Mouse (Mus musculus): ENCODE results near the gene Cmss1.

Gene Cmss1

GRCm38 (mm10) chr16:57509099-57509498 lies 97.6 kb downstream of the Cmss1 start:
- no peak for DNase-seq

DNA sequence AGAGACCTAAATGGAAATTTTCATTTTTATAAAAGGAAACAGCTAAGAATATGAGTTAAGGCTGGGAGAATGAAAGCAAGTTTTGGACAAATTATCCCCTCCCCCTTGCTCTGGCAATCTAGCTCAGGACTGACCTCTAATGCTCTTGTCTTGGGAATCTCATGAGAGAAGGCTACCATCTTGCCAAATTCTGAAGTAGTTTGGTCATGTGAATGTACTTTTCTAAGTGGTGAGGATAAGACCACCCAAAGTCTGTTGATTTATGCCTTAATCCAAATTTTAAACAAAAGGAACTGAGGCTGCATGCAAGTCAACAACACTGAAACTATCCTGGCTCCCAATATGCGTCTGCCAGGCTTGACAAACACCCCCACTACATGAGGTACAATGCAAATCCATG lies 98.3 kb downstream of the Cmss1 start:
- no peak for DNase-seq

DNA sequence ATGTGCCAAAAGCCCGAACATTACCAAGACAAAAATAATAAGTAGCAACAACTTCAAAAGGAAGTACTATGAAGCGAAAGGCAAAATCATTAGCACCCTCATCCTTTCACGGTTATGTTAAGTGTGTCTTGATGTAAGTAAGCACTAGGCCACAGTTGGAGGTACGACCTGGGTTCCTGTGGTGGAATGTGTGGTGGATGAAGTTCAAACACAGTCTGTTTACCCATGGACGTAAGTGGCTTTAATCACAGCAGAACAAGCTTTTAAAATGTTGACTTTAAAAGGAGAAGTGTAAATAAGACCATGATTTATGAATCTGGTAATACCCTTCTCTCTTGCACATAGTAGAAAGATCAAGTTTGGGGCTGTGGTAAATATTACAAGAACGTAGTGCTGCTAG lies 100.5 kb downstream of the Cmss1 start:
- no peak for DNase-seq

DNA sequence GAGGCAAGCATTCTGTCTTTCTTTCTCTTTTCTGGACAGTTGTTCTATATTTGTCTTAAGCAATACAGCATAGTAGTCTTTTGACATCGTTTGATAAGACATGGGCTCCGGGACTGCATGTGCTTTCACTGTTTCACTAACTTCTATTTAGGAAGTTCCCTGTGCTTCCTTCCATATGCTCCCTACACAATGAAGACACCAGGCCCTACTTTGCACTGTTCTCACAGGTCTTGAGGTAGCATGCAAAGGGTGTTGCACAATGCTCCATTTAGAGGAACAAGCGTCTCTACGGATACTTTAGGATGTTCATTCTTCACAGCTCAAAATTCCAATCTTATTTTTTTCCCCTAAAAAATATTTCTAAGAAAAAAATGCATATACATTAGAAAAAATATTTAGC lies 101.9 kb downstream of the Cmss1 start:
- no peak for DNase-seq

GRCm38 (mm10) chr16:57502761-57503160 lies 103.9 kb downstream of the Cmss1 start:
- DNase-seq = no peak

- no peak for DNase-seq
Measured at GRCm38 (mm10) chr16:57502230-57502629, 104.4 kb downstream of the Cmss1 start.

- no peak for DNase-seq
Measured at GRCm38 (mm10) chr16:57500851-57501250, 105.8 kb downstream of the Cmss1 start.

DNA sequence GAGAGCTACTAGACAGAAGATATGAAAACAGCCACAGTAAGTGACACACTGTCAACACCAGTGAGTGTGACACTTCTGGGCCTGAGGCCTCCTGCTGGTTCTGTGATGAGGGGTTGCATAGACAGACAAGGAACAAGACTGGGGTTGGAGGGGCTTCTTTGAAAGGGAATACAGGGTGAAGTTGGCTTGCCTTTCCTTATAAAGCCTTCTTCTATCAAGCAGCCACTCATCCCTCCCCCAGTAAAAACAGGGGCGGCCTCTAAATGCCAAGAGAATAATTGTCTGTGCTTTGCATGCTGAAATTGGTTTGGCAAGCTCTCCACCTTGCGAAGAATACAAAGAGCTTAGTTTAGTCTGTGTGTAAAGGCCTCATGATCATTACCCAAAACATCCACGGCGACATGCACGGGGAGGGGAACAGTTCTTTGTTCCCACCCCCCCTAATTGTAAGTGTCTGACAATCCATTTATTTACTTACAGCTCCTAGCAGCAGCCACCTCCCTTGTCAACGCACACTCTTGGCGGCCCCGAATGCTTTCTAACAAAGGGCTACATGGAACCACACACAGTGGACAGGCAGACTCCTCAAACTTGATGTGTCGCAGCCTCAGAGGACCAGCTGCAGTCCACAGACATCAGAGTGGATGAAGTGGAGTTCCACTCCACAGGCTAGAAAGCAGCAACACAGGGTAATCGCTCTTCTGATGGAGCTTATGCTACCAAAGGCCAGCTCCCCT lies 110.1 kb downstream of the Cmss1 start:
- no peak for DNase-seq

DNA sequence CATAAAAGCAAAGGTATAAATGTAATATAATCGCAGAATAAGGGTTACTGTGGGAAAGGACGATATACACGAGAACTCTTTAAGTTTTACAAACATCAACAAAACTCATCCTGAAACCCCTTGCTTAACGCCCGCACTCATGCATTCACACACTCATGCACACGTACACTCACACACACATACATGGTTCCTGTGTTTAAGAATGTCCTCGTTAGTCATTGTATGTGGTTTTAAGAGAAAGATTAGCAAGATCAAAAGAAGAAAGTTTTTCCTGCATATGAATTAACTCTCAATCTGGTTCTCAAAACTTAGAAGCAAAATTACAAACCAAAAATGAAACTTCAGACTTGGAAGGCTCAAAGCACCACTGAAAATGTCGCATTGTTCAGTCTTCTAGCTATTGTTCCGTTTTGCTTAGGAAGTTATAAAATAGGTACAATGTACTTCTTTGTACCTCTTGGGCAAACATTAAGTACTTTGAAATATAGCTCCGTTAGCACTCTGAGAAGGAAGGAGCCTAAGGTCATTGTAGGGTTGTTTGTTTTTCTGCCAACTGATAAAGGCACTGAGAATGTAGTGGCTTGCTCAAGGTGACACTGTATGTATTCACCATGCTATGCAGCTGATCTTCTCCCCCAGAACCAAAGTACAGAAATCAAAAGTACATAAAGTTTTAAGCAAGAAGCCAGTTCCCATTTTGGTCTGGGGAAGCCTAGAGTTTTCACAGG lies 111.0 kb downstream of the Cmss1 start:
- DNase-seq = no peak

- no peak for DNase-seq
Measured at GRCm38 (mm10) chr16:57491853-57492252, 114.8 kb downstream of the Cmss1 start.

- DNase-seq = no peak
Measured at GRCm38 (mm10) chr16:57490691-57491090, 116.0 kb downstream of the Cmss1 start.

GRCm38 (mm10) chr16:57488661-57489060 lies 118.0 kb downstream of the Cmss1 start:
- DNase-seq = no peak

- no peak for DNase-seq
Measured at GRCm38 (mm10) chr16:57486266-57486665, 120.4 kb downstream of the Cmss1 start.

DNA sequence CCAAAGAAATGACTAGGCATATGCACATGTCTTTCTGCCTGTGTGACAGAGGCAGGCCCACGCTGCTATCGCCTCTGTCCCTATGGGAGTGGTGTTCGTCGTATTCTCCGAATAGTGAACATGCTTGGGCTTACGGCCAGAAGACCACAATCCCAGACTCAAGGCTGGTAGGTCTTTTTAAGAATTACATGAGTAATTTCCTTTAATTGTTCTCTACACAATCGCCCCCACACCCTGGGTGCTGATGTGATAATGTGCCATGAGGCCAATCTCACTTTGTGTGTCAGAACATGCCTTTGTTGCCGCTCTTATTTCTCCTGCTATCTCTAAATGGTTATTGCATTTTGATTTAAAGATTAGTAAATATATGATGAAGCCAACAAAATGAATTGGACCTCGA lies 121.4 kb downstream of the Cmss1 start:
- no peak for DNase-seq

GRCm38 (mm10) chr16:57484043-57484795 lies 122.4 kb downstream of the Cmss1 start:
- DNase-seq = no peak

GRCm38 (mm10) chr16:57483503-57483902 lies 123.2 kb downstream of the Cmss1 start:
- no peak for DNase-seq

DNA sequence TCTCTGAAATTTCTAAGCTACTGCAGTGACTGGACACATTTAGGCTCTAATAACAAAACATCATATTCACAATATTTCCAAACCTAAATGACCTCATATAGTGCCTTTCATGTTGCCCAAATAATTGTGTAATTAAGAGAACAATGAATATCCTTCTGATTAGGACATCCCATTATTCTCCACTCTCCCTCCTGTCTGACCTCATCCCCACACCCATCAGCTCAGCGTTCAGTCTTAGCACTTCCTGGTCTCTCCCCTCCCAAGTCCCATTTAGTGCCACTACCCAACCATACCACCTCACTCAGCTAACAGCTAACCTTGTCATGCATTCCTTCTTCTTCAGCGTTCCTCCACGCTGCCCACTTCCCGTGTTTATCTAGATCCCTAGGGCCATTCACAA lies 123.8 kb downstream of the Cmss1 start:
- no peak for DNase-seq

DNA sequence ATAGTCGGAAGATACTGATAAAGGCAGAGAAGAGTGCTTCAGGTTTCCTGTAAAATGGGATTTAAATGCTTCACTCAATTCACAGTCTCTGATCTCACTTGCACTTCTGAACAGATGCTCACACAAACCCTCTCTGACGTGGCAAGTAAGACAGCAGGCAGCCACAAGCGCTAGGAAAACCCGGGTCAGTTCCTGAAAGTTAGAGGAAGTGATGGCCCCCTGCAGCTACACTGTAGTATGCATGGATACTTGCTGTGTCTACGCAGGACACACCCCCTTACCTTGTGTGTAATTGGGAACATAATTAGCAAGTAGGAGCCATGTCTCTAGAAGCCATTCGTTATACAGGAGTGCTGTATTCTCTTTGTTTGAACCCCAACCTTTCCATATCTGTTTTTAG lies 124.4 kb downstream of the Cmss1 start:
- DNase-seq = no peak

- DNase-seq = no peak
Measured at GRCm38 (mm10) chr16:57479776-57480175, 126.9 kb downstream of the Cmss1 start.

DNA sequence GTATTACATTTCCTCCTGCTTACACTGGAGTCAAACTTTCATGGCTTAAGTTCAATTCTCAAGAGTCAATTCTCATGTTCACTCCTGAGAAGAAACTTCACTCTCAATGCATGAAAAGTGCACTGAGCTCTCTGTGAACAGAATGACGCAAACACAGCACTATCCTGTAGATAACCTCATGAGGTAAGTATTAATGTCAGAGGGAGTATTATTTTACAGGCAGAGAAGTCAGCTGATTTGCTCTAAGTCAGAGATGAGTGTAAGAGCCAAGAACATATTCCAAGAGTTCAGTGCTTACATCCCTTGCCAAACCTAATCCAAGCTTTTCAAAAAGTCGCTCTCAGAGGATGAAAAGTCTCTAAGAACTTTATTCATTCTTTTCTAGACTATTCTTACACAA lies 128.2 kb downstream of the Cmss1 start:
- DNase-seq = no peak

GRCm38 (mm10) chr16:57473415-57474085 lies 133.1 kb downstream of the Cmss1 start:
- DNase-seq = no peak

DNA sequence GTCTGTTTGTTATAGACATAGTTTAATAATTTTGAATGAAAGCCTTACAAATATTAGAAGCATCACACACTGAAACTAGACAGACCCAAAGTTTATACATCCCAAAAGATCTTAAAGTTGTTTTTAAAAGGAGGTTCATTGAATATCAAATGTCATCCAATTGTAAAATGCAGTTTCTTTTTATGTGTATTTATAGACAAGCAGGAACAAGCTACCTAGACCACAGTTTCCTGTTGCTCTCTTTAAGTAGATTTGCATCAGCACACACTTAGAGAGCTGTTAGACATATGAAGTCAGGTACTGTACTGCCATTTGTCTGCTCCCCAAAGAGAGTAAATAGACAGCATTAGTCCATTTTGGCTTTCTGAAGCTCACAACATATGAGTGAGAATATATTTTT lies 135.6 kb downstream of the Cmss1 start:
- DNase-seq = no peak

- no peak for DNase-seq
Measured at GRCm38 (mm10) chr16:57470286-57470830, 136.3 kb downstream of the Cmss1 start.

Data from thymus, postnatal 36 days (tissue).